Mouse (Mus musculus): ENCODE results near the gene Adgrg6.

The Adgrg6 gene

DNA sequence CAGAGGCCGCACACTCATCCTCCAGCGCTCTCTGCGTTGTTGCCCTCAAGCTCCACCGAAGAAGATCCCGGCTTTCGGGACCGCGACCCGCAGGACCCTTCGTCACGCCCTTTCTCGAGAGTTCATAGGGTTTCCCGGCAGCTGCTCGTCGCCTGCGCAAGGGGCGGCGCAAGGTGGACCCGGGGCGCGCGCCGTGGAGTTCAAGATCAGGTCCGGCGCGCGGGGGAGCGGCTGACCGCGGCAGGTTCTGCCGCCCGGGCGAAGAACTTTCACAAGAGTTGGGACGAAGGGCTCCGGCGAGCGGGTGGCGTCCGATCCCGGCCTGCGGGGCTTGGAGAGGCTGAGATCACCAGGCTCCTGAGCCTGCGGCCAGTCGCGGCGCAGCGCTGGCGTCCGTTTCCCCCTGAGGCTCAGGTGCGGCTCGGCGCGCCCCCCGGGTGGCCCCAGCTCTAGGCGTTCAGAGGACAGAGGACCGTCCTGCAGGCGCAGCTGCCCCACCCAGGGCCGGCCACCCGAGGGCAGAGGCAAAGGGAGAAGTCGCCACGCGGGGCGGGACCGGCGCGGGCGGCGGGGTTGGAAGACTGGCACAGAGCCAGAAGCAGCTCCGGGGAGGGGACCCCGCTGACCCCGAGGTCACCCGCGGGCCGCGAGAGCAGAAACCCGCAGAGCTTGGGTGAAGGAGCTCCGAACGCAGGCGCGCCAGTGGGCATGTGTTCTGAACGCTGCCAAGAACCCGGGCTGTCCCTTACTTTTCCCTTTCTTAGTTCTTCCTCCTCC, at the start of gene Adgrg6:
Adgrg6 (minus strand) TSS at position 719 of the 777 bp plus-strand sequence.
- DNase-seq (ENCODE audit: low spot score): peak; percentile 68

DNA sequence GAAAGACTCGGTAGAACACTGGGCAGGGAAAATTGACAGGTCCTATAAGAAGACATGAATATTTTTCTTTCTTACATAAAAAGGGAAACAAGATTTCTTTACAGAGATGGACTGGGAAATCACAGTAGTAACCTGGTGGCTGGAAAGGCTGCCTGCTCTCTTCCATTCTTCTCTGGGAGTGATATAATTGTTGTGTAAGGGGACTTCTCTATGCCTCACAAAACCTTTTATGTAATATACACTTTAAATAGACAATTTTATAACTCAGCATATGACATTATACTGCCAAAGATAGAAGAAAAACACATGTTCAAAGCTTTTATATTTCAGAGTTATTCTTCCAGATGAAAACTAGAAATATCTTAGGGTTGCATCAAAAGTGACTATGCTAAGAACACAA, 46.8 kb upstream of the Adgrg6 start:
- DNase-seq (ENCODE audit: low spot score): no peak

DNA sequence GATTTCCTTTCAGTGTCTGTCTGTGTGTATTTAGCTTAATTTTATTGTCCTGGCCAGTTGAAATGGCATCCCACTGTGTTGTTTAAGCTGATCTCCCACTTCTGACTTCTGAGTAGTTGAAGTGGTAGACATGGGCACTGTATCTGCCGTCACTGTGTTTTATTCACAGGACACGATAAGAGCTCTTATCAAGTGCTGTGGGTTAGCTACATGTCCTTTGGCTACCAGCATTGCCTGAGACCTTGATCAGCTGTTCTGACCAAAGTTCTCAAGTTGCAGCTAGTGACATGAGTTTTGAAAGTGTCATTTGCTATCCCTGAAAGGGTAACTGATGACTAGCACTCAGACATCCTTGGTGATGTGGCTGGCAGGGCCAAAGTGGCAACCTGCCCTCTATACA, 45.4 kb upstream of the Adgrg6 start:
- no peak for DNase-seq (ENCODE audit: low spot score)

DNA sequence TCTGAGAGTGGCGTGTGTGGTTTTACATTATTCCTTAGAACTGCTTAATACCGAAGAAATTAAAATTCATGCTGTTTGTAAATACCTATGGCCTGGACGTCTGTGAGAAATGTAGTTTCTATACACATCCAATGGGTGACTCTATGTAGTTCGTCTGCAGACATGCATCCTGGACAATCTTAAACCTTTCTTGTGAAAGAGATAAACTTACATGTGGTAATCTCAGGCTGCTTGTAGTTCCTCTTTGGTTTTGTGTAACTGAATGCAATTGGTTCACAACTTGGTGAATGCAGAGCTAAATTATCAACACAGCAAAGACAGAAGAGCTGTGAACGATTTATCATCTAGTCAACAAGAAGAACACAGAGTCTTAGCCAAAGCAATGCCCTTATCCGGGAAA, 44.2 kb upstream of the Adgrg6 start:
- no peak for DNase-seq (ENCODE audit: low spot score)

DNA sequence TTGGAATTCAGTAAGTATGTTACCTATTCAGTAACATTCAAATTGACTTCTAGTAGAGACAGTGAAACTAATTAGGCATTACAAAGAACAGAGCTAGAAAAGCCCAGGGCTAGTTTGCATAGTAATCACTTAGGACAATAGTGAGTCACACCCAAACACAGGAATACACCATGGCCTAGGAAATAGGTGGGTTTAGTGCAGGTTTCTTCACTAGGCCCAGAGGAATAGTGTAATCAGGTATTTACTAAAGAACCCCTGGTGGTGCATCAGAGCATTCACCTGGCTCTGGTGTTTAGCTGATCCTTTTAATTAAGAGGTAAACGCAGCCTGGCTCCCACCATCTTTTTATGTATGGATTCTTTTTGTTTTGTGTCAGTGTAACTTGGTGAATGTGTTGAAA, 38.0 kb upstream of the Adgrg6 start:
- no peak for DNase-seq (ENCODE audit: low spot score)

- DNase-seq (ENCODE audit: low spot score): no peak
Measured at GRCm38 (mm10) chr10:14574255-14574654, 28.8 kb upstream of the Adgrg6 start.

DNA sequence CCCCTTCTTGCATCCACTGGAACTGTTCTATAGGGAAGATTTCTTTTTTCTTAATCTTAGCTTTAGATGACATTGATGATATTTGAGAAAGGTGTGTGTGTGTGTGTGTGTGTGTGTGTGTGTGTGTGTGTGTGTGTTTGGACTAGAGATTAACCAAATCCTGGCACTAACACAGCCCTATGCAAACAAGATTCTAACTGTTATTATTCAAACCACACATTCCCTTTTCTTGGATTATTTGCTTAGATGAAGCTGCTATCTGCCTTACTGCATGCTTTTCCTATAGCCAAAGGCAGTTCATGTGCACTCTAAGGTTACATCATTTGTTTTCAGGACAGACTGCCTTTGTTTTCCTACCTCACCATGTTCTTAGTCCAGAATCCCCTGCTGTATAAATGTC, 25.7 kb upstream of the Adgrg6 start:
- no peak for DNase-seq (ENCODE audit: low spot score)

DNA sequence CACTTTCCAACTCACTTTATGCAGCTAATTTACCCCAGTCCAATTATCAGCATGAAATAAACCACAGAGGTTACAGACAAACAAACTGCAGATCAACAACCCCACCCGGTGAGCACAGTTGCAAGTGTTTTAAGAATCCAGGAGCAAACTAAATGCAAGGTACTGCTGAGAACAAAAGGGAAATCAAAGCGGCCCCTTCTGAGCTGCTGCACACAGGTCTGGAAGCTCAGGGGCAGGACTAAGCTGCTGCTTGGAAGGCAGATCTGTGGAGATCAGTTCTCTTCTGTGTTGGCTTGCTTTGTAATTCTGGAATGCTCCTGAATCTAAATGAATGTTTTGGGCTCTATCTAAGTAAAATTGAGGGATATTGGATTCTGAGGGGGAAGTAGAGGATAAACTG, 25.2 kb upstream of the Adgrg6 start:
- no peak for DNase-seq (ENCODE audit: low spot score)

DNA sequence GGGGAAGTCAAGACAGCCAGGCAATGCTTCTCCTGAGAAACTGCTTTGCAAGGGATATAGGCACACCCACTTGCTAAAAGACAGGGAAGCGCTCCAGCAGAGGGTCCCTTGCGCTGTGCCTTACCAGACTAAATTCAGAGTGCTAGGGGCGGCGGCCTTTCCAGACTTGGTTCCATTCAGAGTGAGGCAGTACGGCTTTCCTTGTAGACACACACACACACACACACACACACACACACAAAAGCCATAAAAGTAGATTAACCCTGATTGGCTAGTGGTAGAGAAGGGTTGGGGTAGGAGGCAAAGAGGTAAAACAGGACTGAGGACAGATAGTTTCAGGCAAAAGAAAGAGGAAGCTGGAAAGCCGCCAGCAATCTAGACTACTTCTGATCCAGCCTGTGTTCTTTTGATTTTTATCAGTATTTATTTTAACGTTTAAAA, 672 bp upstream of the Adgrg6 start:
- no peak for DNase-seq (ENCODE audit: low spot score)

- DNase-seq (ENCODE audit: low spot score): no peak
Measured at GRCm38 (mm10) chr10:14544608-14544940, 885 bp downstream of the Adgrg6 start.

GRCm38 (mm10) chr10:14543511-14544067, 1.9 kb downstream of the Adgrg6 start:
- no peak for DNase-seq (ENCODE audit: low spot score)

DNA sequence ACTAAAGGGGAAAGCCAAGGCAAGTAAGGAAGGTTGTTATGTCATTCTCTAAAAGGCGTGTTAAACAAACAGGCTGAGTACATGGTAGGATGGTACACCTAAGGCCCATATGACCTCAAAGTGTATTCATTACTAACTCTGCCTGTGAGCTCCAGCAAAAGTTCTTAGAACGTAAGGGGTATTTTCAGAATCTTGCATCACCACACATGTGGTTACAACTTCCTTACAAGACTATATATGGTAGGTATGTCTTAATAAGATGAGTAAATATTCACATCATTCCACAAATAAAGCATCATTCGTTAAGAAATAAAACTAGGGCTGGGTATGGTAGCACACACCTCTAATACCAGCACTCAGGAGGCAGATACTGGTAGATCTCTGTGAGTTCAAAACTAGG, 8.4 kb downstream of the Adgrg6 start:
- DNase-seq (ENCODE audit: low spot score): no peak

DNA sequence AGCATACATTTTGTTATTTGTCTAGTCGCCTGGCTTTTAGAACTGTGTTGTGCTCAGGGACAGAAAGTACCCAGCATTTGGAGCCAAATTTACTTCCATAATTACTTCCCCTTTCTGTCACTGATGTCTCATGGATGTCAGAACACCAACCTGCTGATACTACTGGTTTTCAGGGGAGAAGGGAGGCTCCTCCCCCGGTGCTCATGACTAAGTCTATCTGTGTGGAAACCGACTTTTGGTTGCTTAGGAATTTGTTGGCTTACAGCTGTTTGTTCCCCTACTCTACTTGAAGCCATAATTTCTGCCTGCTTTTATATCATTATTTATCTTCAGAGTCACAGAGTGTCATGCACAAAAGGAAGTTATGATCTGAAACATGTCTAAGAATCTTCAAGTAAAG, 14.4 kb downstream of the Adgrg6 start:
- no peak for DNase-seq (ENCODE audit: low spot score)

- no peak for DNase-seq (ENCODE audit: low spot score)
Measured at GRCm38 (mm10) chr10:14530670-14531069, 14.8 kb downstream of the Adgrg6 start.

DNA sequence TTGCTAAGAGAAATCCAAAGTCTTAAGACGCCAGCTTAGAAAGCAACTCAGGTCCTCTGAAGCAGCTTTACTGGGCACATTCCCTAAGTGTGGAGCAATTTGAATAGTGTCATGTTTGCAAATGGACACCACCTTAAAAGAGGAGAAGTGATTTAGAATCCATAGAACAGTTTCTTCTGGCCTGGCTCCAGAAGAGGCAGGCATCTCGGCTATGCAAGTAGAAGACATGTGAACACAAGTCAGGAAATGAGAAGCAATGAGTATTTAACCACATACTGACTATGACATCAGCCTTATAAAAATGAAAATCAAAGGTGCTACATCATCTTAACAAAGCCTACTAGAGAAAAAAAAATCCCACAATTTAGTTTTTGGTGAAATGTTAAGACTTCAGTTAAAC, 17.7 kb downstream of the Adgrg6 start:
- DNase-seq (ENCODE audit: low spot score): no peak

DNA sequence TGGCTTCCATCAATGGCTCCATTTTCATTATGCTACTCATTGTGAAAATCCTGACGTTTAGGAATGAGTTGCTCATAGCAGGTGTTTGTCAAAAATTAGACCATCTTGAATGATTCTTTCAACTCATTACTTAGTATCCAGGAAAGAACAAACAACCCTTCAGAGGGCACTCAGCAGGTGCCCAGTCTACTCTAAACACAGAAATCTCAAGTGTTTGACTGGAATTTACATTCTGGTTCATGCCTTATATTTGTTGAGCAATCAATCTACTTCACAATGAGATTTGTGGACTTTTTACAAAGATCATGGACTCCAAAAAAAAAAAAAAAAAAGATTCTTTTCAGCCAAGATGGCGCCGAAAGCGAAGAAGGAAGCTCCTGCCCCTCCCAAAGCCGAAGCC, 22.7 kb downstream of the Adgrg6 start:
- no peak for DNase-seq (ENCODE audit: low spot score)

DNA sequence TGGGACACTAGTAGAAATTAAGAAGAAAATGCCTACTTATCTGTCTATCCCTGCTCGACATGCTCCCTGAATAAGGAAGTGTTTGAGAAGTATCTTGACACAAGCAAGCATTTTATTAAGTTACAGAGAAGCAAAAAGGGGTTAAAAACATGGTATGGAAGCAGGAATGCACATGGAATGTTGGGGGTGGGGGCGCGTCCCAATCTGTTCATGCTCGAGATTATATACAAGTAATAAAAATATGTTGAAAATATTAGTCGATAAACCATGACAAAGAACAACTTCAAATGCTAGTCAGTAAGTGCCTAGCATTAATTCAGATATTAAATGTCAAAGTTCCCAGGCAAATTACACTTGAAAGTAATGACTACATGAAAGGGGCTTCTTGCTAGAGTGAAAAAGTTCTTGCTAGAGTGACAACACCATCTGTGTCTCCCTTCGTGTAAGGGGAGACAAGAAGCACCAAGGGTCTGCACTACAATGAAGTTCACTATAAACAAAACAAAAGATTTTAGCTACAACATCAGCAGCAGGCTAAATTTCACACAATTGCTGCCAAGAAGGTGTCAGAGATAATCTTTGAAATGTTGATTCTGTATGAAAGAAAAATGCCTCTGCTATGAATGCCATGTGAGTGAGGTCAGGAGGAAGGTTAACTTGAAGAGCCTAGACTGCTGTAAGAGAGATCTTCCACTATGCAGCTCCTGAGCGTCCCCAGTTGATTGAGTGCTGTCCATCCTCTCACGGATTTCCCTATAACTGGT, 24.4 kb downstream of the Adgrg6 start:
- DNase-seq (ENCODE audit: low spot score): no peak

- DNase-seq (ENCODE audit: low spot score): no peak
Measured at GRCm38 (mm10) chr10:14517909-14518308, 27.6 kb downstream of the Adgrg6 start.

GRCm38 (mm10) chr10:14511904-14512663, 33.4 kb downstream of the Adgrg6 start:
- DNase-seq (ENCODE audit: low spot score): no peak

- no peak for DNase-seq (ENCODE audit: low spot score)
Measured at GRCm38 (mm10) chr10:14511157-14511556, 34.3 kb downstream of the Adgrg6 start.

DNA sequence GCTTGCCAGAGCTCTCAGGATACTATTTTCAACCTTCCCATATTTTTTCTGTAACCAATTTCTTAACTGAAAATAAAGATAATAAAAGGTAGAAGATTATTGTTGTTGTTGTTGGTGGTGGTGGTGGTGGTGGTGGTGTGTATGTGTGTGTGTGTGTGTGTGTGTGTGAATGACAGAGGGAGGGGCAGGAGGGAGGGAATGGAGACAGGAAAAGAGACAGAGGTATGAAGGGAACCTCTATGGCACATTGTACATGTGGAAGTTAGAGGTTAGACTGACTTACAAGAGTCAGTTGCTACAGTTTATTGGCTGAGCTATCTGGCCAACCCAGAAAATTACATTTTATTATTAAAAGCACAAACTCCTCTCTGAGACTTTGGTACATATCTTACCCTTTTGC, 49.8 kb downstream of the Adgrg6 start:
- DNase-seq (ENCODE audit: low spot score): no peak

DNA sequence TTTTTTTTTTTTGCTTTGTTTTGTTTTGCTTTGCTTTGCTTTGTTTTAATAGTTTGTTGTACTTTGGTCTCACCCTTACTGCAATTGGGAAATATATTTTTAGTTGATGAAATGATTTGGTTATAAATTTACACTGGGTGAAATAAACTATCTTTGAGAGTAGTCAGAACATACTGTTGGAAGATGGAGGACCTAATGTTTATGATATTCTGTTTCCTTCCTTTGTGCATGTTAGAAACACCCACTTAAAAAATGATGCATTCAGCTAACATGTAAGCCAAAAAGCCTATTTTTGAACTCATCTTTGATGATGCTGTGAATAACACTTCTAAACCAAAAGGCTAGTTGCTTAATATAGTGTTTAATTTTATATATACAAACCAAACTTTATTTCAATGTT, 50.3 kb downstream of the Adgrg6 start:
- DNase-seq (ENCODE audit: low spot score): no peak

GRCm38 (mm10) chr10:14491838-14492237, 53.6 kb downstream of the Adgrg6 start:
- DNase-seq (ENCODE audit: low spot score): no peak
